Mouse (Mus musculus) retina, postnatal 7 days (tissue): ENCODE measurements at regions not wholly inside any gene's neighbourhood (a gene's known extent, or its start where the extent isn't known, plus 50 kb on each side); places are given as distances from the start of the nearest gene placed in this dataset.

Experiments used
- DNase-seq: peaks from one replicate; pipeline ENCODE4 v3.0.0-alpha.2; 2012; ENCODE audit warnings: low read depth, low spot score

DNA sequence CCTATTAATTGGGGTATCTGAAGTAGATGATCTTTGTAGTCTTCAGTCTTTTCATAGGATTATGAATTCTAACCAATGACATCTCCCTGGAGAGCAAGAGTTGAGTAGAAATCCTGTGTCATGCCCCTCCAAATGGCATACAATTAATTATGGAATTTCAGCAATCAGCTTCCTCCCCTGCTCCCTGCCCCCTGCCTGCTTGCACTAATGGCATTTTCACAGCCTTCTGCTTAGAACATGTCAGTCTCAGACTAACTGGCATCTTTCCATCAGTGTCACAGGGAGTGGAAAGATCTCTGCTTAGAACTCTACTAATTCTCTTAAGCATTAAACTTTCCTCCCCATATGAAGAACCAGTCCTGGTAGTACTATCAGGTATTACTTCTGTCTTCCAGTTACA is 581.8 kb upstream of the Camk1g start:
- DNase-seq = no peak

GRCm38 (mm10) chr1:193949817-193950216 is 579.7 kb upstream of the Camk1g start:
- no peak for DNase-seq

- no peak for DNase-seq
Measured at GRCm38 (mm10) chr1:193946953-193947586, 577.0 kb upstream of the Camk1g start.

GRCm38 (mm10) chr1:193935969-193936368 is 565.9 kb upstream of the Camk1g start:
- no peak for DNase-seq

- no peak for DNase-seq
Measured at GRCm38 (mm10) chr1:193934308-193934707, 564.2 kb upstream of the Camk1g start.

DNA sequence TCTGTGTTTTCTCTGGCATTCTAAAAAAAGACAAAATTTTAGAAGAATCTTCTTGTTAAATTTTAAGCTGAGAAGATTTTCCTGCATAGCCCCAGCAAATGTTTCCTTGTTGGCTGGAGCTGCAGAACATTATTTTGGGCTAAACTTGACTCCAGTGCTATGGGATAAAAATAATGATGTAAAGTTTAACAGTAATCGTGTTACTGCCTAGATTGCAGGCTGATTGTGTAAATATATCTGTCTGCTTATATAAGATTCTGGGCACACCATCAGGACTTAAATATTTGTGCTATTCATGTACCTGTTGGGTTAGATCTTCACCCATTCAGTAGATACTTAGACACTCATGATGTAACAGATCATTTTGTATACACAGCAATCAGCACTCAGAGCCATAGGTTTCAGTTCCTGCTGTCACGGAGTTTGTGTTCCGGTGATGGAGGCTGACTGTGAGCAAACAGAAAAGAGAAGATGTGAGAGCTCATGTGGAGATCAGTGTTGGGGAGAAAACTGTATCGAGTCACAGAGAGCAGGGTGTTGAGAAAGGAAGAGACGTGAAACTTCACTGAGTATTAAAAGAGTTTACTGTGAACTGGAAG is 561.1 kb upstream of the Camk1g start:
- DNase-seq = no peak

- no peak for DNase-seq
Measured at GRCm38 (mm10) chr1:193928607-193929006, 558.5 kb upstream of the Camk1g start.

DNA sequence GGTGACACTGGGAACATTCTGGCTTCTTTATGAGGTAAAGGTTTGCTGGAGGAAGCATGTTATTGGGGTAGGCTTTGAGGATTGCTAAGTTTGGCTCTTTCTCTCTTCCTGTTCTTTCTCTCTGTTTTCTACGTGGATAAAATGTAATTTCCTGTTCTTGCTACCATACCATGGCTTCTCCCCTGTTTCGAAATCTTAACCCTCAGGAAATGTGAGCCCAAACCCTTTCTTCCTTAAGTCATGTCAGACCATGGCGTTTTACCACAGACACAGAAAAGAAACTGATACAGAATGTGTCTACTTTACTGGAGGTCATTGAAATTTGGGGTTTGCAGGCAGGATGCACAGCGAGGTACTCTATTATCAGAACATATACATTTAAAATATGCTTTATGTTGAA is 552.7 kb upstream of the Camk1g start:
- DNase-seq = no peak

GRCm38 (mm10) chr1:193919243-193919642 is 549.1 kb upstream of the Camk1g start:
- no peak for DNase-seq

DNA sequence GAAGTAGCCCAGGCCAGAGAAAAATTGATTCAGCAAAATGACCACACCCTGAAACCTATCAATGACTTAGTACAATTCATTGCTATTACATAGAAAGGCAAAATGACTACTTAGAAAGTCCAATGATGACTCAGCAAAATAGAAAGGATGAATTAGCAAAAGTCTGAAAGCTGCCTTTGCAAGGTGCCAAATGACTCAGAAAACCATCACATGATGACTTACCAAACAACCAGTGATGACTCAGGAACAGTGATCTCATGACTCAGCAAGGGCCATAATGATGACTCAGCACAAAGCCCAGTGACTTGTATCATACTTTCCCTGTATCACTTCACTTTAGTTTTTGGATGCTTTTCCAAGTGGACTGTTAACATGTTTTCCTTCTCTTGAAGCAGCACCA is 535.6 kb upstream of the Camk1g start:
- DNase-seq = no peak

DNA sequence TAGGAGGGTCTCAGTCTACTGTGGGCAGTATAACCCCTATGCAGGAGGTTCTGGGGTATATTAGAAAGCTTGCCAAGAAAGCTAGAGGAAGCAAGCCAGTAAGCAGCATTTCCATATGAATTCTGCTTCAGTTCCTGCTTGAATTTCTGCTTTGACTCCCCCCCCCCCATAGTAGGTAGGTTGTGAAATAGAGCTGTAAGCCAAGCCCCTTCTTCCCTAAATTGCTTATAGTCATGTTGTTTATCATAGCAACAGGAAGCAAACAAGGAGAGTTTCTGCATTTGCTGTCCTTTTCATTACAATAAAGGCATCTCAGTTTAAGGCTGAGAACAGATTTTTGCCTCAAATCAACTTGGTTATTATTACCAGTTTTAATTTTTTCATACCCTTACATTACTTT is 524.0 kb upstream of the Camk1g start:
- no peak for DNase-seq

DNA sequence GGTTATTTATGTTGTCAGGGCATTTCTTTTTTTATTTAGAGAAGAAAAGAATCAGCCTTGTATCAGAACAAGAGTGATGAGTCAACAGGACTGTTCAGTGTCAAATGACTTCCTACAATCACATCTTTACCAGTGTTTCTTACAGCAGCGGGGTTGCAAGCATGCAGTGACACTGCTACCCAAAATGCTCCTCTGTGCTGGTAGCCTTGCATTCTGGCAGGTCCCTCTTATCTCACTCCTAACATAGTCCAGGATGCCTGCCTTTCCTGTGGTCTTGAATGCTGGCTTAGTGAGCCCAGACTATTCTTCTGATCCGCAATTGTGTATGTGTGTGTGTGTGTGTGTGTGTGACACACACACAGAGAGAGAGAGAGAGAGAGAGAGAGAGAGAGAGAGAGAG is 506.4 kb upstream of the Camk1g start:
- DNase-seq = no peak

GRCm38 (mm10) chr1:193876121-193876520 is 506.0 kb upstream of the Camk1g start:
- DNase-seq = no peak

- no peak for DNase-seq
Measured at GRCm38 (mm10) chr1:193875287-193875686, 505.2 kb upstream of the Camk1g start.

DNA sequence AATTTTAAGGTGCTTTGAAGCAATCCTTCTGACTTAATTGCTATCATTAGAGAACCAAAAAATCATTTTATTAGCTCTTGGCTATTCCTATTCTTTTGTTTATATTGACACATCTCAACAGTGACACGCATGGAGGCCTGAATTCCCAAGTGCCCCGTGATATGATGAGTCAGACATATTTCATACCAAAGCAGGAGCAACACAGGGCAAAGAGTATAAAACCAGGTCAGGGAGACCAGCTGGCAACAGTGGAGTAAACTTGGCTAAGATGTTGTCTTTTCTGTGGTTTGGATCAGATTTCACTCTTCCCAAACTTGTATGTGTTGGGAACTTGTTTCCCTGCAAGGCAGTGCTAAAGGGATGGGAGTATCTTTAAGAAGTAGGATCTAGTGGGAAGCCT is 500.6 kb upstream of the Camk1g start:
- no peak for DNase-seq

DNA sequence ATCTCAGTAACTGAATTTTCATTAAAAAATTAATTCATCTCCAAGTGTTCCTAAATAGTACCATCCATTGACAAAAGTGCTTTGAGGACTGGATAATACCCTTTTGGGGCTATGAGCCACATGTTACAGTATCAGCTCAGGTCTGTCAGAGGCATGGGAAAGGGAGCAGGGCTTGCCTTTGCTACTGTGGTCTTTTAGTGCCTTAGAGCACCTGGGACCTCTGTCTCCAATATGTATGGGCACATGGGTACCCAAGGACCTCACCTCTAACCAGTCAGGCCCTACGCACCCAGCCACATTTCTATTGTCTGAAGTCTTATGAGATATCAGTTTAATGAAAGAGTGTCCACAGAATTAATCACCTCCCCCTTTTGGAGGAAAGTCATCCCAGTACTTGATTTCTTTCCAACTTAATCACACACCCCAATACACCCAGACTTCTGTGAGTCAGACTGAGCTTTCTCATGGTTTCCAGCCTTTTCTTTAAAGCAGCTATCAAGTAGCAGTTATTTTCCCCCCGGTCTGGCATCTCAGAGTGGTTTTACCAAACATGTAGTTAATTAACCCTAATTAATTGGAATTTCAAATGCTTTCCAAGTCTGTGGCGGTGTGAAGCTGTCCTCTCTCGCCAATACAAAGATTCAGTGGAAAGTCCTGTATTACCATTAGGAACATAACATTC is 498.7 kb upstream of the Camk1g start:
- DNase-seq = no peak

- no peak for DNase-seq
Measured at GRCm38 (mm10) chr1:193860767-193861299, 490.7 kb upstream of the Camk1g start.

- DNase-seq = no peak
Measured at GRCm38 (mm10) chr1:193860354-193860753, 490.3 kb upstream of the Camk1g start.

GRCm38 (mm10) chr1:193859257-193860125 is 489.4 kb upstream of the Camk1g start:
- no peak for DNase-seq

DNA sequence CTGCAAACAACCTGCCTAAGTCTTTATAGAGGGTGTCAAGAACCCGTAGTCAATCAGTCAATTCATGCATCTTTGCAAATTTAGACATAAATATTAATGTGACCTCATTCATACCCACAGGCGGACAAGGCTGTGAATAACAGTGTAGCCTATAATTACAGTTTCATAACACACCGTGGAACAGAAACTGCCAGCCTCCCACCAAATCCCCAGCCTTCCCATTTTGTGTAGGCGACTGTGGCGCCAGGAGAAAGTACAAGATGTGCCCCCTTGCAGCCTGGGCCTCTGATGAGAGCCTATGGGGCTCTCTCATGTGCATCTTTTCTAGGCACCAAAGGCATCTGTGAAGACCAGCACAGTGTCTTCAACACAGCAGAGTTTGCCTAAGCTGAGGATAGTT is 477.8 kb upstream of the Camk1g start:
- DNase-seq = no peak

- DNase-seq = no peak
Measured at GRCm38 (mm10) chr1:193844868-193845267, 474.8 kb upstream of the Camk1g start.

DNA sequence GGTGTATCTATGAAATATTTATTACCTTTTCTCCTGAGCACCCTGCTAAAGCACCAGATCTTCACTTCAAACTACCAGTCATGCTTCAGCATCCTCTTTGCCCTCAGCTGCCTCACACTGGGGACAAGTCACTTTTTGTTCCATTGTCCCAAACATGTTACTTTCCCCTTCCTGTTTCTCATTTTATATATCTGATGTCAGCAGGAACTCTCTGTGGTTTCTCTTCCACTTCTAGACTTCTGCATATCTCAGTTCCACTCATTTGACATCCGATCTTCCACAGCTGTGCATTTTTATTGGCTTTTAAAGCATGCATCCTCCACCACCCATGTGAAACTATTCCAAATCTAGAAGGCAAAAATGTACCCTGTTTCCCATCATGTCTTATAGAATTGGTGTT is 474.4 kb upstream of the Camk1g start:
- DNase-seq = no peak
